Mouse (Mus musculus) 3T3-L1 (cell line): ENCODE data around the gene Ttll11.

Source experiments
- DNase-seq: peaks from one replicate; pipeline ENCODE4 v3.0.0-alpha.2; 2015; ENCODE audit warnings: low read depth, low spot score

Gene Ttll11

DNA sequence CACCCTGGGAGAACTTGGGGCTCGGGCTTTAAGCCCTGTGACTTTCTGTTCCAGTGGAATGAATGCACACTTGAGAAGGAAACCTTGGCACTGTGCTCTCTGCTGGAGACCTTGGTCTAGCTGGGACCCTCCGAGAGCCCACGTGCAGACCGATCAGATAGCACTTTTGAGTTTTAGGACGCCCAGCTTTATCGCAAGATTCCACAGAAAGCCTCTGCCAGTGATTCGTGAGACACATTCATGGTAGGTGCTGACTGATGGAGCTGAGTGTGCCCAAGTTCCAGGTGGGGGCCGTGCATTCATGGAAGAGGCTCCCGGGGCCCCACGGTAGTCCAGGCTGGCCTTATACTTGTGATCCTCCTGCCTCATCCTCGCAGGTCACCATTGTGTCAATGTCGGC, 210.3 kb downstream of the Ttll11 start:
- no peak for DNase-seq

- DNase-seq: no peak
These were observed 211.0 kb downstream of the Ttll11 start for GRCm38 (mm10) chr2:35768538-35769238.

DNA sequence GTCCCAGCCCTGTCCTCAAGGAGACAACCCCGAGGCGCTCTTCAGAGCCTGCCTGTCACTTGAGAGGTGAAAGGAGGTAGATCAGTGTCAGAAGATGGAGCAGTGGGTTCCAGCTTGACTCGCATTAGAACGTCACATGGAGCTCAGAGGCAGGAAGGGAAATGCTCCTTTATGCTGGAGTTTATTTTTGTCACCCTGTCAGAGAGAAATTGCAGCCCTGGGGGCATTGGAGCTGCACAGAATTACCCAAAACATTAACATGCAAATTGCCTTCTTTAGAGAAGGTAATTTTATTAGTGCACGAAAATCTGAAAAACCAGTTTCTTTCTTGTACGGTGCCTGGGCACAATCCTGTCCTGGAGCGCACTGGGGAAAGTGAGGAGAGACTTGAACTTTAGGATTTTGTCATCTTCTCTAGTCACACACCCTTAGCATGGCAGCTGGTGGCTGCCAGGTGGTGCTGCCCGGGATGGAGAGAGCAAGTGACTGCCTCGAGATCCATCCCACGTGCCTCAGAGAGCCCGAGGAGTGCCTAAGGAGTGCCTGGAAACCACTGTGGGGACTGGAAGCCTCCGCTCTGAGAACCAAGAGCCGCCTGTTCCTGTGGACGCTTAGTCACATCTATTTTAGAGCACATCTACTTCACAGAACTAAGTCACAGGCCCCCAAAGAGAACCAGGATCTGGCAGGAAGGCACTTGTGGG, 211.7 kb downstream of the Ttll11 start:
- DNase-seq: no peak

GRCm38 (mm10) chr2:35764328-35764727, 215.4 kb downstream of the Ttll11 start:
- DNase-seq: no peak

- no peak for DNase-seq
These were observed 215.9 kb downstream of the Ttll11 start for GRCm38 (mm10) chr2:35763818-35764217.

DNA sequence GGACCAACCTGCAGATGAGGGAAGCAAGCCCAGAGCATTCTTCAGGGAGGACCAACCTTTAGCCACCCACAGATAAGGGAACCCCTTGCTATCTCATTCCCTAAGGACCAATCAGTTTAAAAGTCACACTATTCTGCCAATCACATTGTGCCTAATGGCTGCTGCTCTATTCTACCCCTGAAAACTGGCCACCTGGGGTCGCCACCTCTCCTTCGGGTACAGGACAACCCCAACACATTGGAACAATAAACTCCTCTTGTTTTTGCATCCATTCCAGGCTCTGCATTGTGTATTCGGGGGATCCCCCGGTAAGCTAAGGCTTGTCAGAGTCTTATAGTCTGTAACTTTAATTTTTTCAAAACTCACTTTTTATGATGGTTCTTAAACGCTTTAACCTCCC, 218.3 kb downstream of the Ttll11 start:
- DNase-seq: no peak

DNA sequence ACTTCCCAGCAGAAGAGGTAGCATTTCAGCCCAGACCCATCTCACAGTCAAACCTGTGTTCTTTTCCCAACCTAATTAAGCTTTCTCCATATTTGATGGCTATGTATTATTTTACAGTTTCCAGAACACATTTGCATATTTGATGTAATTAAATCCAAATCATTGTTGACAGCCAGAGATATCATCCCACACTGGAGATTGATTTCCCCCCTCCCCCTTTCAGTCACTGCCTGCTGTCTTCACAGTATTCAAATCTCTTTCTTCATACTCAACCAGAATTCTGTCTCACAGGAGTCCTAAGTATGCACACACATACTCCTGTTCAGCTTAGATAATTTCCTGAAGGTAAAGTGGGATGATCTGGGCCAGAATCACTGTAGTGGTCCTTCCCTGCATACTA, 218.8 kb downstream of the Ttll11 start:
- DNase-seq: no peak

DNA sequence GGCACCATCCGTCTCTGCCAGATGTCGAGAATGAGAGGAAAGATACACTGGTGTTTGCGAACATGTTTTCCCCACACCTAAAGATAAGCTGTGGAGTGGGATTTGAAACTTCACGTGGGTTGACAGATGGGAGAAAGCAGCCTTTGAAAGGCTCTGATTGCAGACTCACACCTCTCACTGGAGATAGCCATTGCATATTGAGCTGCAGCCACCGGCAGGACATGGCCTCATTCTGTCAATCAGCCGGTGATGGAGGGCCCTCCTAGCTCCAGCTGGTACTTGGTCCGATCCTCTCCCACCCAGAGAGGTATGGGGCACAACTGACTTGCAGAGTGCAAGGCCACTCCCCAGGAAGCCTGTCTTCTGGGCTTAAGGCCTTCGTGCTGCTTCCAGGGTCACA, 219.4 kb downstream of the Ttll11 start:
- DNase-seq: no peak

- no peak for DNase-seq
These were observed 223.2 kb downstream of the Ttll11 start for GRCm38 (mm10) chr2:35756467-35756866.

GRCm38 (mm10) chr2:35751781-35752505, 227.8 kb downstream of the Ttll11 start:
- no peak for DNase-seq

GRCm38 (mm10) chr2:35750533-35751141, 229.1 kb downstream of the Ttll11 start:
- no peak for DNase-seq

GRCm38 (mm10) chr2:35747371-35748035, 232.2 kb downstream of the Ttll11 start:
- DNase-seq: no peak

- no peak for DNase-seq
These were observed 233.1 kb downstream of the Ttll11 start for GRCm38 (mm10) chr2:35746638-35747037.

GRCm38 (mm10) chr2:35745876-35746275, 233.8 kb downstream of the Ttll11 start:
- no peak for DNase-seq

DNA sequence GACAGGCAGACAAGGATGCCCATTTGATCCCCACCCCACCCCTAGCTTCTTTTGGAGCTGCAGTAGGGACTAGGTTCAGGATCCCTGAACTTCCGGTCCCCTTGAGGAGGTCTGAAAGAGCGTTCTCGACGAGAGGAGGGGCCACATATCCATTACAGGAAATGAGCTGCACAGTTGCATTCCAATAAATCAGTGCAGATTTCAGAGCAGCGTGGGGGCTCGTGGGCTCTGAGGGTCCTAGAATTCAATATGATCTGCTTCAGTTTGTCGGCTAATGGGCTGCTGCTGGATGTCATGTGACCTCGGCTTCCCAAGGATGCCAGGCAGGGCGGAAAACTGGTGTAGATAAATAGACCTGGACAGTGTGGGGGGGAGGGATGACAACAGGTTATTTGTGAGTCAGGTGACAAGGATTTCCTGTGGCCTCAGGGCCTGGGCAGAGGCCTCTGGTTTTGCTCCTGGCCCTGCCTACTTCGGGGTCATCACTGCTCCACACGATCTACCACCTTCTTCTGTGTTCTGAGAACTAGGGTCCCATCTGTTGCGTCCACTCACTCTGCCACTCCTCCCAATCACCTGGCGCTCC, 240.0 kb downstream of the Ttll11 start:
- DNase-seq: no peak

DNA sequence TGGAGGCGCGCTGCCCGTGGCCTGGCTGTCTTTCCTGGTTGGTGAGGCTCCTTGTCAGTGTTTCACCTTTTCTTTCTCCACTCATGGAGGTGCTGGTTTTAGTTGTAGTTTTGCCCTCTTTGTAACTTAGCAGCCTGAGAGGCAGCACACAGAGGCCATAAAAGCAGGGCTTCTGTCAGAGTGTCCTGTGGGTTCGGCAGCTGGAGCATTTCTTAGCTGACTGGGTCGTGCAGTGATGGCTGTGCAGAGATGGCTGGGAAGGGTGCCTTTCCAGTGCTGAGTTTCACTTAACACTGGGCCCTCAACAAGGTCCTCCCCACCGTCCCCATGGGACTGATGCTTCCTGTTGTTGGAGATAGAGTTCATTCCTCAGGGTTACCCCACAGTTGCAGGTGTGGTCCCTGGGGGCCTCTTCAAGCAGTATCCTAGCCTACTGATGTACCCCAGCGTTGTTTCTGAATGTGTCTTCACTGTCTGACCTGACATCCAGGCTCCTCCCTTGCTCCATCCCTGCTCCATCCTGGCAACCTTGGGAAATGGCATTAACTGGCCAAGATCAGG, 242.2 kb downstream of the Ttll11 start:
- DNase-seq: no peak

DNA sequence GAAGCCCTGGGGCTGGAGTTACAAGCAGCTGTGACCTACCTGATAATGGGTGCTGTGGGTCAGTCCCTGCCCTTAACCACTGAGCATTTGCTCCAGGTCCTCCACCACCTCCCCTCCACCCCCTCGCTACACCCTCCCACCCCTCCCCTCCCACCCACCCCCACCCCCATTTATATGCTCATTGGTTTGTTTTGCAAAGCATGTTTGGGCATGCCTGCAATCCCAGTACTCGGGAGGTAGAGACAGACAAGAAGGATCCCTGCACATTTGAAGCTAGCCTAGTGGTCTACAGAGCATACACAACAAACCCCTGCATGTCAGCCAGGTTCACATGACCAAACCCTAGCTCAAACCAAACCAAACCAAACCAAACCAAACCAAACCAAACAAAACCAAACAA, 243.7 kb downstream of the Ttll11 start:
- DNase-seq: no peak

- peak; percentile 27 for DNase-seq
These were observed 244.7 kb downstream of the Ttll11 start for GRCm38 (mm10) chr2:35735001-35735400.

GRCm38 (mm10) chr2:35731671-35732449, 247.9 kb downstream of the Ttll11 start:
- no peak for DNase-seq
